Mouse (Mus musculus): Measurements from ENCODE around the gene Vps9d1. TPM values are rescaled to one million over a fixed set of nuclear protein-coding genes. Genes with fewer than 3 reads are reported as not detected.

The Vps9d1 gene
- total and polyA plus RNA-seq, 2 experiments from 2014 or later = 16.1 to 32.7 TPM

GRCm38 (mm10) chr8:123244382-123244781 lies 9.8 kb downstream of the Vps9d1 start:
- no peak for ATAC-seq (ENCODE audit: insufficient read depth, low read depth)
- no peaks in the 10 kb centered on the region for H3K4me1 ChIP-seq (ENCODE audit: control insufficient read depth, insufficient read depth)
- no peak overlapping the region for H3K4me2 ChIP-seq (ENCODE audit: low read depth, low read length)
- H3K9me3 ChIP-seq (replicated peaks; ENCODE audit: control insufficient read depth, low read length) = no peaks in the 10 kb centered on the region
- no peak overlapping the region for H3K9ac ChIP-seq (replicated peaks; ENCODE audit: low read depth, low read length)
- DNase-seq (ENCODE audit: low spot score) = no peak
- 86% methylated on average over 4 of the region's 4 CpGs for WGBS
- H3K36me3 ChIP-seq (replicated peaks; ENCODE audit: control insufficient read depth, insufficient read depth, low read length) = peaks cover 71% of the 10 kb centered on the region
- no peak for TF ChIP-seq CTCF (IDR thresholded peaks at IDR 0.05; ENCODE audit: low read depth)
- no peaks in the 10 kb centered on the region for H3K27me3 ChIP-seq (ENCODE audit: control insufficient read depth, insufficient read depth, low read length)
- no peak overlapping the region for H3K4me3 ChIP-seq (ENCODE audit: low read depth, low read length)
- H3K27ac ChIP-seq (ENCODE audit: low read depth) = no peak overlapping the region

DNA sequence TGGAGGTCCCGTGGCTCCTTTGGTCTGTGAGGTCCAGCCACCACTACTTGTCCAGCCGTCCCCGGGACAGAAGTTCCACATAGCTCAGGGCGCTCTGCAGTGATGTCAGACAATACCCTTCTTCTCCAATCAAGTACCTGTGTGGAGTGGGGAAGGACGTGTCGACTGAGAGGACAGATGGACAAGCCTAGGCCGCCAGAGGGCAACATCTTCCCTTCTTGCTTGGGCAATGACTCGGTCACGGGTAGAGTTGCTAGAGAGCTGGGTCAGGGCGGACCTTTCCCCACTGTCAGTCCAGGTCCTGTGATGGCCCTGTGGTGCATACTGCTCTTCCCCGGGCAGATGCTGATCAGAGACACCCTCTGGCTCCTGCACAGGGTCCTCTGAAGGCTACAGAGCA lies 11.1 kb downstream of the Vps9d1 start:
- no peaks in the 10 kb centered on the region for H3K9me3 ChIP-seq (replicated peaks; ENCODE audit: control insufficient read depth, low read length)
- no peak overlapping the region for H3K4me3 ChIP-seq (ENCODE audit: low read depth, low read length)
- H3K27me3 ChIP-seq (ENCODE audit: control insufficient read depth, insufficient read depth, low read length) = no peaks in the 10 kb centered on the region
- ATAC-seq (ENCODE audit: insufficient read depth, low read depth) (no peak), DNase-seq (ENCODE audit: low spot score) (no peak)
- no peak overlapping the region for H3K4me2 ChIP-seq (ENCODE audit: low read depth, low read length)
- H3K9ac ChIP-seq (replicated peaks; ENCODE audit: low read depth, low read length) = no peak overlapping the region
- peak; percentile 5; the same call in 1 of the 2 replicates for TF ChIP-seq CTCF (IDR thresholded peaks at IDR 0.05; ENCODE audit: low read depth)
- no peak for TF ChIP-seq EP300 (IDR thresholded peaks at IDR 0.05; ENCODE audit: low read depth)
- H3K27ac ChIP-seq (ENCODE audit: low read depth) = no peak overlapping the region
- H3K4me1 ChIP-seq (ENCODE audit: control insufficient read depth, insufficient read depth) = no peaks in the 10 kb centered on the region
- WGBS = 68% methylated on average over 11 of the region's 11 CpGs
- peaks cover 58% of the 10 kb centered on the region for H3K36me3 ChIP-seq (replicated peaks; ENCODE audit: control insufficient read depth, insufficient read depth, low read length)

DNA sequence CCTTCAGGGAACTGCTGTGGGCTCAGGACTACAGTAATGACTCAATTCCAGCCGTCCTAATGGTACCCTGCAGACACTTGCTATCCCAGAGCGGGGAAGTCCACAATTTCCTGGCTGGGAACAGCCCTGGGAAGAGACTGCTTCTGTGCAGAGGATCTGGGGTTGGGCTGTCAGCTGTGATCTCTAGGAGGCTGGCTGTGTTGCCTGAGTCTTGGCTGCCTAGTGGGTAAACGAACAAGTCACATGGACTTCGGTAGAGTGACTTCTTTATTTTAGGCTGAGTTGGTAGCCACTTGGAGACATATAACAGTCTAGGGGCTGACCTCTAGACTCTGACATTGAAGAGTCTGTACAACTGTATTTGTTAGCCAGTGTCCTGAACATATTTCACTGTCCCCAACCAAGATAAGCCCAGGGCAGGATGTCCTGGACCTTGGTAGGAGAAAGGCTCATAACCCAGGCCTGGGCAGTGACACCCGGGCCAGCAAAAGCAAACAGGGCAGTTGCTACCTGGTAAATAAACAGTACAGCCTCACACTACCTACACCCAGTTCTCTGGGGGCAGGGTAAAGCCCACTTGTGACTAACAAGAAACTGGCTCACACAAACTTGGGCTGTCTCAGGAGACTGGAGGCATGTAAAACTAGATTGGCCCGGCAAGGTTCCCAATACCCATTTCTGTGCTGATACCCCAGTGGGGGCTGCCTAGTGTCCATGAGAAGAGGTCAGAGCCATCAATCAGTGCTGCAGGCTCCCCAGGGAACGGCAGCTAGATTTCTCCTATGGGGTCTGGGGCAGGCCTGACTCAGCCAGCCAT lies 11.8 kb downstream of the Vps9d1 start:
- no peaks in the 10 kb centered on the region for H3K27me3 ChIP-seq (ENCODE audit: control insufficient read depth, insufficient read depth, low read length)
- no peak overlapping the region for H3K27ac ChIP-seq (ENCODE audit: low read depth)
- peaks cover 51% of the 10 kb centered on the region for H3K36me3 ChIP-seq (replicated peaks; ENCODE audit: control insufficient read depth, insufficient read depth, low read length)
- ATAC-seq (ENCODE audit: insufficient read depth, low read depth) (no peak), DNase-seq (ENCODE audit: low spot score) (no peak)
- 80% methylated on average over 7 of the region's 7 CpGs for WGBS
- no peaks in the 10 kb centered on the region for H3K9me3 ChIP-seq (replicated peaks; ENCODE audit: control insufficient read depth, low read length)
- no peak overlapping the region for H3K4me3 ChIP-seq (ENCODE audit: low read depth, low read length)
- H3K4me1 ChIP-seq (ENCODE audit: control insufficient read depth, insufficient read depth) = no peaks in the 10 kb centered on the region
- H3K4me2 ChIP-seq (ENCODE audit: low read depth, low read length) = no peak overlapping the region
- TF ChIP-seq EP300 (IDR thresholded peaks at IDR 0.05; ENCODE audit: low read depth) = no peak
- no peak for TF ChIP-seq CTCF (IDR thresholded peaks at IDR 0.05; ENCODE audit: low read depth)
- no peak overlapping the region for H3K9ac ChIP-seq (replicated peaks; ENCODE audit: low read depth, low read length)

- TF ChIP-seq EP300 (IDR thresholded peaks at IDR 0.05; ENCODE audit: low read depth) = no peak
- TF ChIP-seq CTCF (IDR thresholded peaks at IDR 0.05; ENCODE audit: low read depth) = no peak
Observed at GRCm38 (mm10) chr8:123239398-123239797, 14.8 kb downstream of the Vps9d1 start.

GRCm38 (mm10) chr8:123235520-123236497 lies 18.3 kb downstream of the Vps9d1 start, which contains the start of gene Spata2l:
Gene Spata2l, minus strand, starts transcription at chr8:123236233.
- 1% methylated on average over 56 of the region's 57 CpGs for WGBS

More at GRCm38 (mm10) chr8:123239398-123239797, 14.8 kb downstream of the Vps9d1 start:
- DNase-seq (ENCODE audit: low spot score) (no peak), ATAC-seq (ENCODE audit: insufficient read depth, low read depth) (no peak)
- H3K27me3 ChIP-seq (ENCODE audit: control insufficient read depth, insufficient read depth, low read length) = 0 out of 2 replicates have a peak, but pooled peaks cover 3% of the 10 kb centered on the region
- 88% methylated on average over 10 of the region's 10 CpGs for WGBS
- no peak overlapping the region for H3K27ac ChIP-seq (ENCODE audit: low read depth)
- H3K4me2 ChIP-seq (ENCODE audit: low read depth, low read length) = no peak overlapping the region
- peaks cover 10% of the 10 kb centered on the region for H3K4me1 ChIP-seq (ENCODE audit: control insufficient read depth, insufficient read depth)
- no peak overlapping the region for H3K4me3 ChIP-seq (ENCODE audit: low read depth, low read length)
- no peaks in the 10 kb centered on the region for H3K9me3 ChIP-seq (replicated peaks; ENCODE audit: control insufficient read depth, low read length)
- H3K9ac ChIP-seq (replicated peaks; ENCODE audit: low read depth, low read length) = no peak overlapping the region
- peaks cover 22% of the 10 kb centered on the region for H3K36me3 ChIP-seq (replicated peaks; ENCODE audit: control insufficient read depth, insufficient read depth, low read length)

More at GRCm38 (mm10) chr8:123235520-123236497, 18.3 kb downstream of the Vps9d1 start, which contains the start of gene Spata2l:
- Histone ChIP-seq H3K9ac (replicated peaks; ENCODE audit: low read depth, low read length) (peak within 1 kb of the TSS; percentile 58), H3K27ac (ENCODE audit: low read depth) (no peak within 1 kb of the TSS), H3K4me2 (ENCODE audit: low read depth, low read length) (peak within 1 kb of the TSS; percentile 96), H3K9me3 (replicated peaks; ENCODE audit: control insufficient read depth, low read length) (no peaks in the 10 kb centered on the region), H3K4me1 (ENCODE audit: control insufficient read depth, insufficient read depth) (peaks cover 10% of the 10 kb centered on the region), H3K4me3 (ENCODE audit: low read depth, low read length) (peak within 1 kb of the TSS; percentile 61), H3K36me3 (replicated peaks; ENCODE audit: control insufficient read depth, insufficient read depth, low read length) (no peaks in the 10 kb centered on the region), H3K27me3 (ENCODE audit: control insufficient read depth, insufficient read depth, low read length) (0 out of 2 replicates have a peak, but pooled peaks cover 3% of the 10 kb centered on the region)
- DNase-seq (ENCODE audit: low spot score) (peak; percentile 75), ATAC-seq (ENCODE audit: insufficient read depth, low read depth) (peak; percentile 89)
- TF ChIP-seq CTCF (IDR thresholded peaks at IDR 0.05; ENCODE audit: low read depth) (no peak; the same call in 1 of the 2 replicates), EP300 (IDR thresholded peaks at IDR 0.05; ENCODE audit: low read depth) (no peak)

Data from heart, postnatal 0 days (tissue).